Mouse (Mus musculus) megakaryocyte, embryonic 14.5 days (primary cell): ENCODE results near the gene Large2.

Source experiments
- FLI1 ChIP-seq: IDR thresholded peaks from 2 replicates; pipeline ENCODE4 v1.6.1; 2012; ENCODE audit warnings: low read length, inconsistent platforms, mixed read lengths
- GATA1 ChIP-seq: IDR thresholded peaks from 3 replicates; pipeline ENCODE4 v1.6.1; 2012; ENCODE audit warnings: mixed read lengths, low read length, inconsistent platforms, borderline replicate concordance

- TF ChIP-seq GATA1, result no peak
- TF ChIP-seq FLI1, result no peak
Observed at GRCm38 (mm10) chr2:92370375-92370774, 4.3 kb downstream of the Large2 start.
